Mouse (Mus musculus) layer of hippocampus, adult 8-10 months (tissue): ENCODE data around the gene Gng7. TPM values are rescaled to one million over a fixed set of nuclear protein-coding genes. Genes with fewer than 3 reads are reported as not detected.

Experiments
- DNase-seq, 2 experiments: peaks; one replicate each; pipeline ENCODE4 v3.0.0; 2022; ENCODE audit warnings: low spot score in 2 of 2
- total RNA-seq, 4 experiments: library from RNA; stranded (reverse); gene quantifications; 2 replicates each; pipeline ENCODE4 v1.2.4; 2022

Gng7 gene
- total RNA-seq, 4 experiments from 2014 or later, result 130 to 139 (median 135) TPM

DNA sequence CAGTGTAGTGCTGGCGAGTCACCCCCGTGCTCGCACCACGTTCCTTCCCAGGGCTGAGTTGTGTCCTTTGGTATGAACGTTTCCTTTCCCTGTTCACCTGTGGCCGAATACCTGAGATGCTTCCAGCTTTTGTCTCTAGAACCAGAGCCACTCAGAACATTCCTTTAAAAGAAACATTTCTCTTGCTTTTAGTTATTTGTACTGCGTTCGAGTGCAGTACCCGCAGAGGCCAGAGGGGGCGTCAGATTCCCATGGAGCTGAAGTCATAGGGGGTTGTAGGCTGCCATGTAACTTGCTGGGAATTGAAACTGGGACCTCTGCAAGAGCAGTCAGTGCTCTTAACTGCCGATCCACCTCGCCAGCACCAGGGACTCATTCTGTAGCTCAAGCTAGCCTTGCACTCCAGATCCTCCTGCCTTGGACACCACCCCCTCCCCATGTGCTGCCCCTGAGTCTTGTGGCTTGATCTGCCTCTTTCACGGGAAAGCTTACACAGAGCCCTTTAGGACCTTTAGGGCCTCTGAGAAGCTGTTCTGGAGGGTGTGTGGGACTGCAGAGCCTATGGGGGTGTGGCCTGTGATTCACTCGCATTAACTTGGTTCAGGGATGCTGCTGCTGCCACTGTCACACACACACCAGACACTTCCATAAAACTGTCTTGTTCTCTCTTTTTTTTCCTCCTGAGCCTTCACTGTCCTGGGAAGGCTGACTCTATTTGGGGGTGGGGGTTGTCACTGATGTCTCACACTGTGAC lies 67.9 kb downstream of the Gng7 start:
- no peak for DNase-seq

DNA sequence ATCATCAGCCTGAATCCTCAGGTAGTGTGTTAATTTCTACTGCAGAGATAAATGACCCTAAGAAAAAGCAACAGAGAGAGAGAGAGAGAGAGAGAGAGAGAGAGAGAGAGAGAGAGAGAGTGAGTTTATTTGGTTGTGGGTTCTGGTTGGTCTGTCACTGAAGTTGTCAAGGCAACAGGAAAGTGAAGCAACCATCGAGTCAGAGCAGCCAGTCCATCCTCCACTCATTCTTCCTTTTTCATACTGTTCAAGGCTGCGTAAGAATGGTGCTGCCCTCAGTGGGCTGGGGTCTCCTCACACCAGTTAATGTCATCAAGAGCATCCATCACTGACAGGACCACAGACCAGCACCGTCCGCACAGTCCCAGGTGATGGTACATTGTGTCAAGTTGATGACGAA lies 70.5 kb downstream of the Gng7 start:
- DNase-seq, result no peak

DNA sequence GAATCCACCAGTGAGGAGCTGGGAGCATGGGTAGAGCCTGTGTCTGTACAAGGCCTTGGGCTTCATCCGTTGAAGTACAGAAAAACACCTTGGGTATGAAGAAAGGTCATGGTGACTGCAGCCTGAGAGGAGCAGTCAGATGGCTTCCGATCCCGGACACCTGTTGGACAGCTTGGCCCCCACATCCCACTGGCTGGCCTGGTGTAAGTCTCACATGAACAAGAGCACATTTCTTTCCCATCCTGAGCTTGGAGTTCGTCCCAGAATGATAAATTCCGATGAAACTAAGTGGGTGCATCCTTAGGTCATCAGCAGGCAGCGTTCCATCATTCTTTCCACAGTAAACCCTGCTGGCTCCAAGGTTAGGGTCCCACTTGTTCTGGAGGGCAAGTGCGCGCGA lies 71.0 kb downstream of the Gng7 start:
- DNase-seq, result no peak

DNA sequence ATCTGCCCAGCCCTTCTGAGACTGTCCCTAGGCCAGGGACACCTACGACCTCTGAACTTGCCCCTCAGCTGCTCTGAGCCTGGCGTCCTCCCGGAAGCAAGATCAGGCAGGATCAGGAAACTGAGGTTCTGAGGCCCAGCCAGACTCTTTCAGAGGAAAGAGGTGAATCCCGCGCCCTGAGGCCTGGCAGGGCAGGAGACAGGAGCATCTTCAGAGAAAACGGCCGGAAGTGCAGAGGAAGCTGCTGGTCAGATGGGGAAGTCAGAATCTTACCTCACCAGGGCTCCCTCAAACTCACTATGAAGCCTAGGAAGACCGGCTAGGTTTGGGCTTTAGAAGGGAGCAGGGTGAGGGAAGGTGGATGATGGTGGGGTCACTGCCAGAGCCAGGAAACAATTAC lies 71.8 kb downstream of the Gng7 start:
- DNase-seq, result no peak

DNA sequence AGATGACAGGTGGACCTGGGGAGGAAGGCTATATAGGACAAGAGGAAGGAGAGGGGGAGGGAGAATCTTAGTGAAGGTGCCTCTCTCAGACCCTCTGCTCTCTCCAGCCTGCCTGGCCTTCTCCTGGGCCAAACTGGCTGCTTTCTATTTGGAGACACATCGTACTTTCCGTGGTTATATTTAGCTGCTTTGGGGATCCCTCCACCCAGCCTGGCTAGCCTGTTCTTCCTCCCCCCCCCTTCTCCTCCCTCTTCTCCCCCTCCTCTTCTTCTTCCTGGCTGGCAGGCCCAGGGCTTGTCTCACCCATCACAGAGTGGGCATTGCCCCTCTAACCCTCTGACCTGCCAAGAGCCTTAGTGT lies 73.8 kb downstream of the Gng7 start:
- DNase-seq, result no peak

DNA sequence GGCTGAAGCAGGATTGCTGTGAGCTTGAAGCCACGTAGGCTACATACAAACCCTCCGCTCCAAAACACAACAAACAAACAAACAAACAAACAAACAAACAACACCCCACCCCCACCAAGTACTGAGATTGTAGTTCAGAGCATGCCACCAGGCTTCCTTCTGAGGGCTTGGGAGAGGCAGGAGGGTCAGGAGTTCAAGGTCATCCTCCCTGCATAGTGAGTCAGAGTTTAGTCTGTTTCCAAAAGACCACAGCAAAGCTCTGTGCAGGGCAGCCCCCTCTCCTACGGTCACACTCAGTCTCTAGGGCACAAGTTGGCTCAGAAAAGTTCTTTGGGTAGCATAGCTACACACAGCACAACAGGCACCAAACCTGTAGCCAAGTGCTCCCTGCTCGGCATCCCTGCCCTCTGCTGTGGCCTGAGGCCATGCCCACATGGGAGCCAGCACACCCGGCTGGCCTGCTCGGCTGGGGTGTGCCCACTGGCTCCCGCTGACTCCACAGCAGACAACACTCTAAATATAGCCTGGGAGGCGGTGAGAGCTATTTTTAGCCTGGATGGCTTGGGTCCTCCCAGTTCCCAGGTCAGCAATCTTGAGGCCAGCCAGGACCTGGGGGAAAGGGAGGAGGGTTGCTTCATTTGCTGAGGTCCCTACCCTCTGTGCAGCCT lies 74.3 kb downstream of the Gng7 start:
- no peak for DNase-seq

DNA sequence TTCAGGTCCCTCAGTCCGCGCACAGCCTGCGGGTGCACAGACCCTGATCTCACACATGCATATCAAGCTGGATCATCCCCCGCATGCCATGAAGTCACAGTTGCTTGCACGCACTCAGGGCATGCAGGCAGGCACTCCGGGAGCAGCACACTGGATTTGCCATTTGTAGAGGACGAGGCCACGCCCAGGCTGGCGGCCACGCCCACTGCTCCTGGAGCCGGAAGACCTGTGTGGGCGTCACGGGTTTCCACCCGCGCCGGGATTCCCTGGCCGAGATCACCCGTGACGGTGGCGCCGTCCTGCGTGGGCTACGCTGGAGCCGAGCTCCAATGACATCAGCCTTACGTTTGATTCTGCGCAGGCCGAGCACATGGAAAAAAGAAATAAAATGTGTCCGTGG lies 75.1 kb downstream of the Gng7 start:
- peak; percentile 68 for DNase-seq

DNA sequence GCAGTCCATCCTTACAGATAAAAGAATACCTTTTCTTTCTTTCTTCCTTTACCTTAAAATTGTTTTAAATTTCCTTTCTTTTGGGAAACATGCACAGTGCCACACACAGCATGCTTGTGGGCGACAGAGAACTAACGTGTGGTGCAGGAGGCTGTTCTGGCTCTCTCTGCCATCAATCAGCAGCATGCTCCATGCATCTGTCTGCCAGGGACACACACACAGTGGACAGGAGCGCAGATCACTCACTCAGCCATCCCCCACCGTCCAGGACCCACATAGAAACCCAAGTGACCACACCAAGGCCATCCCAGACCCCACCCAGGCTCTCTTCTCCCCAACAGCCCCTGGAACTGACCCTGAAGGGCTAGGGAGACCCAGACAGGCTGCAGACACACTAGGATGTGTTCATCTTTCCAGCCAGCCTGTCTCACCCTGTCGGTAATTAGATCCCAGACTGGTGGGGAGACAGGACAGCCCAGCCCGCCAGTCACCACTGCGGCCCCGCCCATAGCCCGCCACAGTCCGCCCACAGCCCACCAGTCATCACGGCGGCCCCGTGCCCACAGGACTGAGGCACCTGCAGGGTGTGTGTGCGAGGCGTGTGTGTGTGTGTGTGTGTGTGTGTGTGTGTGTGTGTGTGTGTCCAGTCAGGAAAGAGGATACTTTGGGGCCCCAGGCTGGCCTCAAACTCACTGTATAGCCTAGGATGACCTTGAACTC lies 75.8 kb downstream of the Gng7 start:
- no peak for DNase-seq

DNA sequence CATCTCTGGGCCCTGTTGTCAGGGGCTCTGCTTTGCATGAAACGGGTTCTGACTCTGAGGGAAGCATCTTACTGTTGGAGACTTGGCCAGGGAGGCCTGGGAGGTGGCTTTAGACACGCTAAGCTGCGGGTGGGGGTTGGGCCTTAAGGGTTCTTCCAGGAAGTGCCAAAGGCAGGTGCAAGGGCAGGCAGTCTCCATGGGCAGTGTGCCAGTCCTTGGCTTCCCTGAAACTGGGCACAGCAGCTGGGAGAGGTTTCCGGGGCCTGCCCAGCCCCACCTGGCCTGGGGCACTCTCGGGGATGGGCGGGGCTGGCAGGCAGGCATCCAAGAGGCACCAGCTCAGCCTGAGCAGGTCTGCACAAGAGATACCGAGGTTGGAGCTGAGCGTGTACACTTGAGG lies 77.1 kb downstream of the Gng7 start:
- DNase-seq, result no peak

DNA sequence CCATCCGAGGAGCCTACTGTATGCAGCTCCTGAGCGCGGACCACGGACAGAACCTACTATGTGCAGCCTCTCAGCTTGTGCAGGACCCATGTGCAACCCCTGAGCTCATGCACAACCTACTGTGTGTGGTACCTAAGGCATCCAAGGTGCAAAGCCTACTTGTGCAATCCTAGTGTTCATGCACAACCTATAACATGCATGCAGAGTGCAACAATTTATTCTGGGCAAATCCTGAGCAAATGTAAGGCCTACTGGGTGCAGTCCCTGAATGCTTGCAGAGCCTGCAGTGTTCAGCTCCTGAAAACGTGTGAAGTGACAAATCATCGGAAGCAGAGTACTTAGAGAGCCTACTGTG lies 78.0 kb downstream of the Gng7 start:
- DNase-seq, result no peak

DNA sequence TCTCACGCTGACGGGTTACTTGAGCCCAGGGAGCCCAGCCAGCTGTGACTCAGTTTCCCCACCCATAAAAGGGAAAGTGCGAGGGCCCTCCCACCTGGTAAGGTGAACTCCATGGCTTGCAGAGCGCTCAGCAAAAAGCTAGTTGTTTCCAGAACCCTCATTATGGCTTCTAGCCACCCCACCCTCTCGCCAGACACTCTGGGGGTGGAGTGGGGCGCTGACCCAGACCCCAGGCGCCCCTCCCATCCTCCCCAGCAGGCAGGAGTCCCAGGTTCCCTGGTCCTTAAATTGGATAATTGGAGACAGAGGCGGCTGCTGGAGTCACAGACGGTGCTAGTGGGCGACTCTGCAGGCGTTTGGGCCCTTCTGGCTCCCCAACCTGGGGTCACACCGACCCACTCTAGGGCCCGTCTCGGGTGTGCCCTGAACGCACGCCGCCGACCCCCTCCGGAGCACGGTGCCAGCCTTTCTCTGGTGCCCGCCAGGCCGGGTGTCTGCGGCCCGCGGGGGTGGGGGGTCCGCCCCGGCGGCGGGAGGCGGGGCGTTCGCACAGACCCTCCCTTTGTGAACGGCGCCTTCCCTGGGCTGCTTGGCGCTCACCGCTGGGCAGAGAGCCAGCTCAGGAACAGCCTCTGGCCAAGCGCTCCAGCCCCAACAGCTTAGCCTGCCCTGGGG lies 78.5 kb downstream of the Gng7 start:
- no peak for DNase-seq

DNA sequence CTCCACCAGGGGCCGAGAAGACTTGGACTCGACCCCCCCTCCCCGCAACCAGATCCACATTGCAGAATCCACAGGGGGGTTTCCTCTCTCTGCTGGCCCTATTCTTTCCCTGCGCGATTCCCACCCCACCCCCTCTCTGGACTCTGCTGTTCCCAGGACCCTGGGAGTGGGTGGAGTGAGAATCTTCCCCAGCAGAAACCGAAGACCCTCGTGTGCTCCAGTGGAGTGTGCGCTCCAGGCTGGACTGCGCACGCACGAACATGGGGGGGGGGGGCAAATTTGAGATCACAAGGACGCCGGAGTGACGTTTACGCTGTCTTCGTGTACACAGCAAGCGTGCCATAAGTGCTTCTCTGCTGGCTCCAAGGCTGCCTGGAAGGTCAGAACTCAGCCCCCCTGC lies 79.0 kb downstream of the Gng7 start:
- DNase-seq, result no peak

DNA sequence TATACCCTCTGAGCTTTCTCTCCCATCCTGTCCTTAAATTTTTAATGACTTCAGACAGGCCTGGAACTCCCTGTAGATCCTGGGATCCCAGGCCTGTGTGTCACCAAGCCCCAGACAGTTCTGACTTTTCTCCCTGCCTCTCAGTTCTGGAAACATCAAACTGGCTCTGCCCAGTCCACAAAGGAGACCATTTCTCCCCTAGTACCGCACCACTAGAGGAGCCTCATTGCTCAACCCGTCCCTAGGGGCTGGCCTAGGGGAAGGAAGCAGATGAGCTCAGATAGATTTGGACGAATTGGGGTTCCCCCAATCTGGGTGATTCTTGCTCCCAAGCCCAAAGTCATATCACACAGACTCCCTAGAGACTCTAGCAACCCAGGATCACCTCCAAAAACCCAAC lies 79.5 kb downstream of the Gng7 start:
- no peak for DNase-seq

DNA sequence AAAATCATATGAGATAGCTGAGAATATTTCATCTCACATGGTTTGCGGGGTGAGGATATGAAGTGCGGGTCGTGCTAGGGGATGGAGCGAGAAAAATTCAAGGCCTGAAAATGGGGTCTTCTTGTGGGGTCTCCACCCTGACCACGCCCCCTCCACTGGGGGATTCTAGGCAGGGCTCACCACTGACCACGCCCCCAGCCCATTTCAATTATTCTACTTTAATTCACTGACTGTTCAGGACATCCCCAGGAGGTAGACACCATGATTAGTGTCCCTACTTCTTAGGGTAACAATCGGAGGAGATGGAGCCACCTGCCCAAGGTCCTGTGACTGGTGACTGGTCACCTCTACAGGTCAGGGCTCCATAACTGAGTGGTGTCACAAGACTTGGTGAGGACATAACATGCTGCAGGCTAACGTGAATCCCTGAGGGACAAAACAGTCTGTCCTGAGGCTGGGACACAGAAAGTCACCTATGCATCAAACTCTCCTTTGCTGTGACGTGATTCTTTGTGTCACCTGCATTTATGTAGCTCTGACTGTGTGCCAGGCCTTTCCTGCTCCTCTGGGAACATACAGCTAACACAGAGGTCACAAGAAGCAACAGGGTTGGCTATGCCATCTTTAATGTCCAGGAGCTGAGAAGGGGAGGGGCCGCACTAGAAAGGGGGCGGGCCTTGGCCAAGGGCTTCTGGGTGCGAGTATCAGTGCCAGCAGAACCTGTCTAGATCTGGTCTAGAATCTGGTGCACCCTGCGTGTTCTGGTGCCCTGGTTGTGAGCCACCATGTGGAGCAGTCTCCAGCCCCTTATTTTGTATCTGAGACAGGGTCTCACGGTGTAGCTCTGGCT lies 80.4 kb downstream of the Gng7 start:
- DNase-seq, result no peak

DNA sequence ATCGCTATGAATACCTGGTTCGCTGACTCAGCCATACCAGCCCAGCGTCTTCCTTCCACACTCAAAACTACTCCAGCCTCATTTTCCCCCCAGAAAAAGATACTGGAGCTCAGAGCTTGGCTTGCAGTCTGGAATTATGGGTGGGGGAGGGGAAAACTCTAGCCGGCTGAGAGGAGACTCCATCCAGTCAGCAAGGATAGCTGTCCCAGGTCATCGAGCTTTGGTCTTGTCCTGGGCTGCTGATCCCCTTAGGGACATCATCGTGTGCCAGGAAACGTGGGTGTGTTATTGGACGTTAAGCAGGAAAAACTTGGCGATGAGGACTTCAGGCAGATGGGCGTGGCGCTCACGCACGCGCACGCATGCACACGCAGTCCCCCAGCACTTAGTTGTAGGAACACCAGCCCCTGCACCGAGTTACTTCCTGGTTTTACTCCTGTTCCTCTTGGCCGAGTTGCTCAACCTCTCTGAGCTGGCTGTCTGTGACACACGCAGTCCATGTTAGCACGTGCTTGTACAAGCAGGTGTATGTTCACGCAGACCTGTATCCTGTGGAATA lies 81.2 kb downstream of the Gng7 start:
- no peak for DNase-seq

DNA sequence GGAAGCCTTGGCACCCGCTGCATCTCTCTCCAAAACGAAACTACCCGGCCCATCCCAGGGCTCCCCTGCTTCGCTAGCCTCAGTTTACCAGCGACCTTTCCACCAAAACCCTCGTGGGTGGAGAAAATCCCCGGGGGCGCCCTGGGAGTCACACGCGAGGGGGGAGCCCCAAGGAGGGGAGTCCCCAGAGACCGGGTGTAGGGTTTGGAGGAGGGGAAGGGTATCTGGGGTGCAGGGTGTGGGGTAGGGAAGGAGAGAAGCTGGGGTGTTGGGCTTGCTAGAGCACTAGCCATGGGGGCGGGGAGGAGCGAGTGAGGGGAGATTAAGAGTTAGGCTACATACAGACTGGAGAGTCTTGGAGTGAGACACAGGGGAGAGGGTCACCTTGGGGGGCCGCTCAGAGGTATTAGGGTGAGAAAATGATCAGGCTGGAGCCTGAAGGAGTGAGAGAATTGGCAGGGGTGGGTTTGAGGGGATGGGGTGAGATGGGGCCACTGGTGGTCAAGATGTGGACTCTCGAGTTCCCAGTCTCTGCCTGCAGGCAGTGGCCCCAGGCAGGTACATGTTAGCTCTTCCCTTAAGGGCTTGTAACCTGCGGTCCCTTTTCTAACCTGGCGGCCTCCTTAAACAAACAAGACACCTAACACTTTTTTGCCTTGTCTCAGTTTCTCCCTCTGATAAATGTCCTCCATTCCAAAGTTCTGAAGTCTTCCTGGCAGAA lies 81.9 kb downstream of the Gng7 start:
- no peak for DNase-seq

DNA sequence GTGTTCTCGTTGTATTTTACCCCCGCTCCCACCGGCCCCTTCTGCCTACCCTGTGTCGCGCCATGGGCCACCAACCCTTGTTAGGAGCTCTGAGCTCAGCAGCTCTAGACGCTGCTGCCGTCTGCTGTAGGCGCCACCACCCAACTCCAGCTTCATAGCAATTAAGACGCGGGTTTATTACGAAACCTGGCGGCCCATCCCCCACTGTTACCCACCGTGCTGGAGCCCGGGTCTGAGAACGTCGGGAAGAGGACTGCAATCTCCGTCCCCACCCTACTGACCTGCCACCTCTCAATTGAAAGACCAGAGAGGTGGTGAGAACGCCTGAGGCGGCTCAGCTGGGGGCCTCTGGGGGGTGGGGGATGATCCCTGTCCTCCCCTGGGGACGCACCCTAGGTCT lies 82.5 kb downstream of the Gng7 start:
- DNase-seq, result no peak

DNA sequence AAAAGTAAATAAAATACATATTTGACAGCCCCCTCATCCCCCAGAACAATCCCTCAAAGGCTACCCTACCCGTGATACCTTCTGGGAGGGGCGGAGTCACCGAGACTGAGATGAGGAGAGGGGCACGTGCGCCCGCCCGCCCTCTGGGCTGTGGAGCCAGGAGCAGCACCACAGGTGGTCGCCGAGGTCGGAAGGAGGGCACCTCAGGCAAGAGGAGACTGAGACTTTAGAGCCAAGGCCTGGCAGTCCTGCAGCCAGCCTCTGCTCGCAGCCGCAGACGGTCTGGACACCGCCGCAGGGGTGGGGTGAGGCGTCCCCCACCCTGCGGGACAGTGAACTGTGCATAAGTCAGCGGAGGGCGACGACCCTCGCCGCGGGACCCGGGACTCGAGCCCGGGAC lies 83.0 kb downstream of the Gng7 start:
- DNase-seq, result no peak

DNA sequence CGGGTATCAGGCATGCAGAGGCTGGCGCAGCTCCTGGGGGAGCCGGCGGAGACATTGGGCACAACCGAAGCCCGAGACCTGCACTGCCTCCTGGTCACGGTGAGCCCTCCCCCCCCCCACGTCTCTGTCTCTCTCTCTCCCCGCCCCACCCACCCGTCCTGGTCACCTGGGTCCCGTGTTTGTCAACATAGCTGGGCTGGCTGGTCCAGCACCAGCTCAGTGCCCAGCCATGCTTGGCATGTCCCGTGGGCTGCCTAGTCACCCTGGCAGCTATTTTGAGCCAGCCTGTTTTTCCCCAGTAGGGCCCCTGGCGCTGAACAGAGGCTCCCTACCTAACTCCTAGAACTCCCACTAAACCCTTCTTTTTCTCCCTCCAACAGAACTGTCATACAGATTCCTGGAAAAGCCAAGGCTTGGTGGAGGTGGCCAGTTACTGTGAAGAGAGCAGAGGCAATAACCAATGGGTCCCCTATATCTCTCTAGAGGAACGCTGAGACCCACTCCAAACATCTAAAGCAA lies 83.5 kb downstream of the Gng7 start:
- DNase-seq, result no peak
